ENCODE assay signal across 14 mouse cellular contexts in the genomic region with DNA sequence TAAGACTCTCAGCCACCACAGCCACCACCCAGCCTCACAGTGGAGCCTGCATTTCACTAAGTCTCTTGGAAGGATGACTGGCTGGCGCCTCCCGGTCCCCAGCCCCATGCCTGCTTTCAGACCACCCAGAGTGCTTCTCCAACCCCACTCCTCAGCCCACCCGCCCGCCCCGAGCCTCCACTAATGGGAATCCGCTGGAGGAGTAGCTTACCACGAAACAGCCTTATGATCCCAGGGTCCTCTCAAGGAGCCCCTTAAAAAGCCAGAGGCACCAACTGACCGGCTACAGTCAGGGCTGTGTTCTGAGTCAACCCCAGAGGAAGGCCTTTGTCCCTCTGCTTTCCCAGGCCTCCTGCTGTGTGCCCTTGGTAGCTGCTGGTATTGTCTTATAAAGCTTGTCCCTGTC. TPM values are rescaled to one million over a fixed set of nuclear protein-coding genes. Genes with fewer than 3 reads are reported as not detected.
A peak's percentile ranks its signal among the peaks of the same experiment; 100 is the strongest.
DNase-seq lines count a peak whose midpoint lies in the region; ATAC-seq lines count a peak whose summit lies in the region.
"Had no signal": no experiment of that assay in that cellular context is flagged by ENCODE, and none has a peak within 500 bp of the region (broad histone marks: within the 10 kb centered on the region; RNA-seq: fewer than 3 reads in every experiment).

No protein-coding gene starts in this region.

- peaks cover 28% of the 10 kb centered on the region for H3K4me1 ChIP-seq in forebrain, embryonic 10.5 days
- H3K4me1 ChIP-seq in forebrain, embryonic 12.5 days: peaks cover 21% of the 10 kb centered on the region
- peaks cover 17% of the 10 kb centered on the region for H3K4me1 ChIP-seq in midbrain, embryonic 11.5 days (ENCODE audit: control insufficient read depth, insufficient read depth, low read length)
- H3K4me1 ChIP-seq in midbrain, embryonic 16.5 days (ENCODE audit: control insufficient read depth, insufficient read depth, low read length): no peaks in the 10 kb centered on the region
- H3K4me1 ChIP-seq in intestine, embryonic 16.5 days (ENCODE audit: control insufficient read depth, insufficient read depth, low read length): peaks cover 3% of the 10 kb centered on the region; the same call in 1 of the 2 replicates
- H3K4me1 ChIP-seq in stomach, embryonic 14.5 days (ENCODE audit: control insufficient read depth, insufficient read depth, low read length): peaks cover 7% of the 10 kb centered on the region; the same call in 1 of the 2 replicates
- H3K4me1 ChIP-seq: liver, embryonic 15.5 days had no signal

- H3K9ac ChIP-seq in forebrain, embryonic 12.5 days: no peak overlapping the region
- H3K9ac ChIP-seq in midbrain, embryonic 11.5 days (ENCODE audit: low read length): peak overlapping the region; percentile 17
- H3K9ac ChIP-seq in midbrain, embryonic 16.5 days (ENCODE audit: low read depth, low read length): no peak overlapping the region
- H3K9ac ChIP-seq in intestine, embryonic 16.5 days (ENCODE audit: low read depth, low read length): no peak overlapping the region
- H3K9ac ChIP-seq in stomach, embryonic 14.5 days (replicated peaks; ENCODE audit: low read depth, low read length): no peak overlapping the region
- H3K9ac ChIP-seq: forebrain, postnatal 0 days; heart, embryonic 13.5 days; liver, embryonic 15.5 days had no signal

- 20% methylated on average over 8 of the region's 8 CpGs for WGBS in forebrain, embryonic 10.5 days
- WGBS in forebrain, embryonic 12.5 days: 17% methylated on average over 8 of the region's 8 CpGs
- WGBS in midbrain, embryonic 11.5 days: 7% methylated on average over 8 of the region's 8 CpGs
- whole genome bisulfite sequencing in midbrain, embryonic 16.5 days: 9% methylated on average over 8 of the region's 8 CpGs
- 38% methylated on average over 8 of the region's 8 CpGs for WGBS in intestine, embryonic 16.5 days
- WGBS in stomach, embryonic 14.5 days: 22% methylated on average over 8 of the region's 8 CpGs

- H3K4me2 ChIP-seq in forebrain, embryonic 12.5 days: no peak overlapping the region
- peak overlapping the region; percentile 17; the same call in 1 of the 2 replicates for H3K4me2 ChIP-seq in midbrain, embryonic 11.5 days
- H3K4me2 ChIP-seq in midbrain, embryonic 16.5 days (ENCODE audit: low read length): no peak overlapping the region
- no peak overlapping the region for H3K4me2 ChIP-seq in intestine, embryonic 16.5 days (ENCODE audit: low read depth, low read length)
- no peak overlapping the region for H3K4me2 ChIP-seq in stomach, embryonic 14.5 days (replicated peaks; ENCODE audit: low read depth, low read length)
- H3K4me2 ChIP-seq: heart, embryonic 13.5 days; liver, embryonic 15.5 days had no signal

- DNase-seq in forebrain, embryonic 10.5 days (ENCODE audit: extremely low spot score, low spot score): no peak
- peak; percentile 90 for DNase-seq in midbrain, embryonic 11.5 days (ENCODE audit: low spot score, missing footprints)
- DNase-seq in frontal cortex, postnatal 36 days (ENCODE audit: low spot score in 2 of 2): no peak
- DNase-seq in frontal cortex, adult 2 months (ENCODE audit: extremely low spot score in 1 of 2, low spot score in 1 of 2): no peak
- DNase-seq: cerebellum, adult 2 months; forebrain, postnatal 0 days; gastrocnemius, postnatal 36 days; lung, postnatal 36 days had no signal

- H3K9me3 ChIP-seq in forebrain, embryonic 10.5 days: no peaks in the 10 kb centered on the region
- no peaks in the 10 kb centered on the region for H3K9me3 ChIP-seq in forebrain, embryonic 12.5 days
- H3K9me3 ChIP-seq in midbrain, embryonic 11.5 days (ENCODE audit: control insufficient read depth, low read length): no peaks in the 10 kb centered on the region
- H3K9me3 ChIP-seq in midbrain, embryonic 16.5 days (replicated peaks; ENCODE audit: control insufficient read depth, low read length, poor library complexity, severe bottlenecking): no peaks in the 10 kb centered on the region
- H3K9me3 ChIP-seq in intestine, embryonic 16.5 days (ENCODE audit: control insufficient read depth, low read length): no peaks in the 10 kb centered on the region
- H3K9me3 ChIP-seq in stomach, embryonic 14.5 days (ENCODE audit: control insufficient read depth, low read depth, low read length): no peaks in the 10 kb centered on the region
- H3K9me3 ChIP-seq: heart, embryonic 13.5 days; liver, embryonic 15.5 days had no signal

- no peak overlapping the region for H3K4me3 ChIP-seq in forebrain, embryonic 10.5 days
- no peak overlapping the region for H3K4me3 ChIP-seq in forebrain, embryonic 12.5 days (replicated peaks)
- no peak overlapping the region for H3K4me3 ChIP-seq in midbrain, embryonic 11.5 days (ENCODE audit: low read depth, low read length)
- H3K4me3 ChIP-seq in midbrain, embryonic 16.5 days (ENCODE audit: low read depth, low read length): no peak overlapping the region
- H3K4me3 ChIP-seq in intestine, embryonic 16.5 days (ENCODE audit: low read length): no peak overlapping the region
- H3K4me3 ChIP-seq in stomach, embryonic 14.5 days (ENCODE audit: low read depth, low read length): no peak overlapping the region
- H3K4me3 ChIP-seq: heart, embryonic 13.5 days; liver, embryonic 15.5 days had no signal

- H3K27ac ChIP-seq in forebrain, embryonic 10.5 days: peak overlapping the region; percentile 72
- no peak overlapping the region for H3K27ac ChIP-seq in forebrain, embryonic 12.5 days
- peak overlapping the region; percentile 59 for H3K27ac ChIP-seq in midbrain, embryonic 11.5 days (ENCODE audit: low read depth, low read length)
- no peak overlapping the region for H3K27ac ChIP-seq in midbrain, embryonic 16.5 days (ENCODE audit: low read length)
- H3K27ac ChIP-seq in intestine, embryonic 16.5 days (ENCODE audit: low read length): no peak overlapping the region
- peak overlapping the region; percentile 6; the same call in 1 of the 2 replicates for H3K27ac ChIP-seq in stomach, embryonic 14.5 days (ENCODE audit: low read length)
- H3K27ac ChIP-seq: heart, embryonic 13.5 days; liver, embryonic 15.5 days had no signal

- ATAC-seq in forebrain, embryonic 12.5 days (ENCODE audit: low FRiP score): no peak
- ATAC-seq in midbrain, embryonic 11.5 days (ENCODE audit: low FRiP score): peak; percentile 62
- no peak for ATAC-seq in midbrain, embryonic 16.5 days
- ATAC-seq in intestine, embryonic 16.5 days: 0 out of 2 replicates have a peak, but pooled peaks have one; percentile 43
- ATAC-seq in stomach, embryonic 14.5 days (ENCODE audit: insufficient number of reproducible peaks, insufficient read depth, low FRiP score, low read depth): no peak; the same call in 1 of the 2 replicates
- ATAC-seq: forebrain, postnatal 0 days had no signal

- H3K27me3 ChIP-seq in forebrain, embryonic 10.5 days (ENCODE audit: poor library complexity, severe bottlenecking): peaks cover 87% of the 10 kb centered on the region
- H3K27me3 ChIP-seq in forebrain, embryonic 12.5 days: peaks cover 89% of the 10 kb centered on the region
- H3K27me3 ChIP-seq in midbrain, embryonic 11.5 days (ENCODE audit: control insufficient read depth, insufficient read depth, low read length): no peaks in the 10 kb centered on the region; the same call in 1 of the 2 replicates
- H3K27me3 ChIP-seq in midbrain, embryonic 16.5 days (ENCODE audit: control insufficient read depth, insufficient read depth, low read depth, low read length): no peaks in the 10 kb centered on the region; the same call in 1 of the 2 replicates
- no peaks in the 10 kb centered on the region for H3K27me3 ChIP-seq in intestine, embryonic 16.5 days (replicated peaks; ENCODE audit: control insufficient read depth, insufficient read depth, low read length)
- H3K27me3 ChIP-seq in stomach, embryonic 14.5 days (ENCODE audit: control insufficient read depth, insufficient read depth, low read length): no peaks in the 10 kb centered on the region
- H3K27me3 ChIP-seq: liver, embryonic 15.5 days had no signal

- no peaks in the 10 kb centered on the region for H3K36me3 ChIP-seq in forebrain, embryonic 10.5 days (replicated peaks)
- H3K36me3 ChIP-seq in forebrain, embryonic 12.5 days (replicated peaks): no peaks in the 10 kb centered on the region
- H3K36me3 ChIP-seq in midbrain, embryonic 11.5 days (ENCODE audit: control insufficient read depth, insufficient read depth, low read length): no peaks in the 10 kb centered on the region
- H3K36me3 ChIP-seq in midbrain, embryonic 16.5 days (ENCODE audit: control insufficient read depth, insufficient read depth, low read length): no peaks in the 10 kb centered on the region
- H3K36me3 ChIP-seq in intestine, embryonic 16.5 days (ENCODE audit: control insufficient read depth, insufficient read depth, low read length): no peaks in the 10 kb centered on the region
- H3K36me3 ChIP-seq in stomach, embryonic 14.5 days (ENCODE audit: control insufficient read depth, insufficient read depth, low read length): no peaks in the 10 kb centered on the region
- H3K36me3 ChIP-seq: heart, embryonic 13.5 days; liver, embryonic 15.5 days had no signal

RNA-seq across cellular contexts. Expression of a gene that starts 19.1 kb away (rescaled TPM):
- 3.0 and 3.5 TPM in 2 replicates for polyA plus RNA-seq in forebrain, embryonic 10.5 days (2016; fragmentation: Nextera tagmentation; extraction: Ambion mirVana)
- 4.8 and 5.3 TPM in 2 replicates for polyA plus RNA-seq in forebrain, embryonic 12.5 days (2016; fragmentation: Nextera tagmentation; extraction: Ambion mirVana)
- polyA plus RNA-seq in midbrain, embryonic 11.5 days (2014; fragmentation: Nextera tagmentation; extraction: Ambion mirVana): 22.4 and 25.6 TPM in 2 replicates
- 4.5 and 5.3 TPM in 2 replicates for polyA plus RNA-seq in midbrain, embryonic 16.5 days (2015; fragmentation: Nextera tagmentation; extraction: Ambion mirVana)
- polyA plus RNA-seq in intestine, embryonic 16.5 days (2015; fragmentation: Nextera tagmentation; extraction: Ambion mirVana): 0.47 and 0.53 TPM in 2 replicates
- 1.9 and 2.0 TPM in 2 replicates for polyA plus RNA-seq in stomach, embryonic 14.5 days (2014; fragmentation: Nextera tagmentation; extraction: Ambion mirVana)
- polyA plus RNA-seq in frontal cortex, adult 2 months (2012; rRNA removed): 1.3 and 1.8 TPM in 2 replicates
- polyA plus RNA-seq: liver, embryonic 15.5 days had no signal

Comparison
In these comparisons a context has a peak if more than half of its experiments do, and no peak if none do; other contexts are left out.
1. H3K27ac ChIP-seq: peak in forebrain, embryonic 10.5 days (single experiment), midbrain, embryonic 11.5 days (single experiment) and stomach, embryonic 14.5 days (single experiment); none in forebrain, embryonic 12.5 days (single experiment), midbrain, embryonic 16.5 days (single experiment) and intestine, embryonic 16.5 days (single experiment).
2. ATAC-seq: peak in midbrain, embryonic 11.5 days (single experiment) and intestine, embryonic 16.5 days (single experiment); none in forebrain, embryonic 12.5 days (single experiment), midbrain, embryonic 16.5 days (single experiment) and stomach, embryonic 14.5 days (single experiment).